ENCODE assay signal across 22 mouse cellular contexts in genomic region chr17:71092341-71092740, GRCm38 (mm10).
"Had no signal": no experiment of that assay in that cellular context is flagged by ENCODE, and none has a peak within 500 bp of the region (broad histone marks: within the 10 kb centered on the region; RNA-seq: fewer than 3 reads in every experiment).

No protein-coding gene starts in this region.

- H3K27ac ChIP-seq: forebrain, embryonic 15.5 days; heart, embryonic 10.5 days; hindbrain, embryonic 13.5 days; hindbrain, embryonic 15.5 days; hindbrain, postnatal 0 days; kidney, postnatal 0 days; limb, embryonic 13.5 days; limb, embryonic 15.5 days; liver, embryonic 13.5 days had no signal

- ATAC-seq: forebrain, embryonic 15.5 days; forebrain, postnatal 0 days; hindbrain, postnatal 0 days; intestine, embryonic 16.5 days had no signal

- H3K4me2 ChIP-seq: forebrain, embryonic 15.5 days; heart, embryonic 12.5 days; hindbrain, embryonic 13.5 days; hindbrain, embryonic 15.5 days; limb, embryonic 13.5 days; limb, embryonic 15.5 days; liver, embryonic 11.5 days; liver, embryonic 13.5 days had no signal

- H3K9ac ChIP-seq: forebrain, embryonic 15.5 days; forebrain, postnatal 0 days; heart, embryonic 12.5 days; hindbrain, embryonic 13.5 days; hindbrain, embryonic 15.5 days; limb, embryonic 13.5 days; limb, embryonic 15.5 days; liver, embryonic 13.5 days had no signal

- H3K9me3 ChIP-seq: forebrain, embryonic 15.5 days; heart, embryonic 10.5 days; heart, embryonic 12.5 days; hindbrain, embryonic 13.5 days; hindbrain, embryonic 15.5 days; limb, embryonic 13.5 days; limb, embryonic 15.5 days; liver, embryonic 13.5 days had no signal

- H3K36me3 ChIP-seq: forebrain, embryonic 15.5 days; hindbrain, embryonic 13.5 days; hindbrain, embryonic 15.5 days; limb, embryonic 13.5 days; limb, embryonic 15.5 days; liver, embryonic 13.5 days had no signal

- H3K4me1 ChIP-seq: forebrain, embryonic 15.5 days; hindbrain, embryonic 13.5 days; hindbrain, embryonic 15.5 days had no signal

- H3K27me3 ChIP-seq: forebrain, embryonic 15.5 days; heart, embryonic 12.5 days; hindbrain, embryonic 13.5 days; hindbrain, embryonic 15.5 days; limb, embryonic 13.5 days; limb, embryonic 15.5 days; liver, embryonic 13.5 days had no signal

- H3K4me3 ChIP-seq: forebrain, embryonic 15.5 days; heart, embryonic 10.5 days; heart, embryonic 12.5 days; hindbrain, embryonic 13.5 days; hindbrain, embryonic 15.5 days; limb, embryonic 13.5 days; limb, embryonic 15.5 days; liver, embryonic 13.5 days had no signal

- DNase-seq: forebrain, postnatal 0 days; gastrocnemius, postnatal 14 days; gastrocnemius, postnatal 36 days; heart, adult 18-20 months; heart, postnatal 10 days; kidney, adult 11 months; kidney, postnatal 14 days; layer of hippocampus, adult 9-11 months; layer of hippocampus, postnatal 36 days; left cerebral cortex, postnatal 4 days; liver, embryonic 13.5 days had no signal
